Mouse (Mus musculus): ENCODE measurements around the gene Coro1c. TPM values are rescaled to one million over a fixed set of nuclear protein-coding genes. Genes with fewer than 3 reads are reported as not detected.

The Coro1c gene
- 10 to 100 TPM; 47.9 to 60.1 TPM for total RNA-seq (2021)
- long read RNA-seq, experiment 1, partial matches to known transcripts, result 0 of 10 reads
- long read RNA-seq, experiment 1, other reads (novel, unspliced or antisense), result 8 of 10 reads
- long read RNA-seq, experiment 2, transcript Coro1c-201 (11 exons, 3,491 nt), result major isoform, 6 of 10 reads
- long read RNA-seq, experiment 2, partial matches to known transcripts, result 0 of 10 reads
- long read RNA-seq, experiment 2, other reads (novel, unspliced or antisense), result 4 of 10 reads

- peak; percentile 99 for DNase-seq
Measured at GRCm38 (mm10) chr5:113908592-113909441, at the start of gene Coro1c. TSS of gene Coro1c (minus strand) at chr5:113908758.

- DNase-seq, result peak; percentile 86 to 91
Measured at GRCm38 (mm10) chr5:113956510-113956909, 48.0 kb upstream of the Coro1c start.

- no peak for DNase-seq
Measured at GRCm38 (mm10) chr5:113955691-113956090, 47.1 kb upstream of the Coro1c start.

- no peak for DNase-seq
Measured at GRCm38 (mm10) chr5:113955281-113955680, 46.7 kb upstream of the Coro1c start.

GRCm38 (mm10) chr5:113954421-113954820 lies 45.9 kb upstream of the Coro1c start:
- peak; percentile 86 to 89 for DNase-seq

- no peak for DNase-seq
Measured at GRCm38 (mm10) chr5:113952519-113952918, 44.0 kb upstream of the Coro1c start.

GRCm38 (mm10) chr5:113951693-113952071 lies 43.1 kb upstream of the Coro1c start:
- DNase-seq, result no peak

GRCm38 (mm10) chr5:113950786-113951692 lies 42.5 kb upstream of the Coro1c start:
- no peak for DNase-seq

GRCm38 (mm10) chr5:113950133-113950532 lies 41.6 kb upstream of the Coro1c start:
- DNase-seq, result no peak

- no peak for DNase-seq
Measured at GRCm38 (mm10) chr5:113947280-113947679, 38.7 kb upstream of the Coro1c start.

- no peak for DNase-seq
Measured at GRCm38 (mm10) chr5:113945126-113945525, 36.6 kb upstream of the Coro1c start.

- DNase-seq, result no peak
Measured at GRCm38 (mm10) chr5:113943328-113943727, 34.8 kb upstream of the Coro1c start.

GRCm38 (mm10) chr5:113942580-113942979 lies 34.0 kb upstream of the Coro1c start:
- peak in 1 of 2 experiments; percentile 43 for DNase-seq

GRCm38 (mm10) chr5:113939263-113939900 lies 30.8 kb upstream of the Coro1c start:
- DNase-seq, result no peak

- DNase-seq, result no peak
Measured at GRCm38 (mm10) chr5:113937650-113938049, 29.1 kb upstream of the Coro1c start.

- DNase-seq, result no peak
Measured at GRCm38 (mm10) chr5:113933889-113934288, 25.3 kb upstream of the Coro1c start.

GRCm38 (mm10) chr5:113933480-113933879 lies 24.9 kb upstream of the Coro1c start:
- no peak for DNase-seq

GRCm38 (mm10) chr5:113932310-113932709 lies 23.8 kb upstream of the Coro1c start:
- DNase-seq, result no peak

GRCm38 (mm10) chr5:113930648-113931609 lies 22.4 kb upstream of the Coro1c start:
- peak; percentile 64 to 75 for DNase-seq

- DNase-seq, result peak; percentile 24 to 59
Measured at GRCm38 (mm10) chr5:113929950-113930647, 21.5 kb upstream of the Coro1c start.

Data from adrenal gland, postnatal 36 days (tissue).